ENCODE assay signal across 8 mouse cellular contexts in genomic region chr15:86134941-86135783, GRCm38 (mm10). TPM values are rescaled to one million over a fixed set of nuclear protein-coding genes. Genes with fewer than 3 reads are reported as not detected.
A peak's percentile ranks its signal among the peaks of the same experiment; 100 is the strongest.
DNase-seq lines count a peak whose midpoint lies in the region; ATAC-seq lines count a peak whose summit lies in the region.

No protein-coding gene starts in this region.

- H3K9ac ChIP-seq in limb, embryonic 12.5 days (replicated peaks): no peak overlapping the region

- no peaks in the 10 kb centered on the region for H3K27me3 ChIP-seq in limb, embryonic 12.5 days

- ATAC-seq in granulocyte monocyte progenitor cell, adult 5-6 weeks (replicated peaks; ENCODE audit: poor library complexity, severe bottlenecking): peak; percentile 70
- ATAC-seq in limb, embryonic 12.5 days (ENCODE audit: insufficient number of reproducible peaks, insufficient read depth, low FRiP score, low TSS enrichment, low read depth): 0 out of 2 replicates have a peak, but pooled peaks have one; percentile 33
- ATAC-seq in monocyte, adult 5-6 weeks (replicated peaks; ENCODE audit: insufficient number of reproducible peaks, low FRiP score, low TSS enrichment, poor library complexity, severe bottlenecking): peak; percentile 52; the same call in 1 of the 2 replicates

- no peak overlapping the region for H3K4me3 ChIP-seq in limb, embryonic 12.5 days (replicated peaks)

- no peak overlapping the region for H3K27ac ChIP-seq in limb, embryonic 12.5 days

- H3K4me2 ChIP-seq in limb, embryonic 12.5 days: no peak overlapping the region

- H3K9me3 ChIP-seq in limb, embryonic 12.5 days: no peaks in the 10 kb centered on the region

- DNase-seq in 3134 (ENCODE audit: extremely low read depth, insufficient read length, low spot score): peak; percentile 56
- DNase-seq in adrenal gland, adult 8-10 months: peak; percentile 72
- DNase-seq in embryo, embryonic 11.5 days (ENCODE audit: low read depth, low spot score): peak; percentile 75
- peak; percentile 89 for DNase-seq in kidney, adult 9 months
- peak; percentile 72 to 82 for DNase-seq in spleen, postnatal 14 days (ENCODE audit: low spot score in 2 of 2)

- H3K4me1 ChIP-seq in limb, embryonic 12.5 days (replicated peaks): no peaks in the 10 kb centered on the region

- peaks cover 64% of the 10 kb centered on the region for H3K36me3 ChIP-seq in limb, embryonic 12.5 days

- 49% methylated on average over 18 of the region's 18 CpGs for WGBS in limb, embryonic 12.5 days

RNA-seq across cellular contexts. Expression of gene Cerk, which starts 50.8 kb away (rescaled TPM):
- 10 to 100 TPM; 33.3 to 53.8 (median 43.4) TPM for total RNA-seq in adrenal gland, adult 8-10 months (2022)
- 26.3 and 29.8 TPM in 2 replicates for total RNA-seq in granulocyte monocyte progenitor cell, adult 5-6 weeks (2014; fragmentation: Nextera tagmentation)
- total RNA-seq in granulocyte monocyte progenitor cell, adult 5-6 weeks (2017): 41.4 and 47.9 TPM in 2 replicates
- polyA plus RNA-seq in limb, embryonic 12.5 days (2016; fragmentation: Nextera tagmentation; extraction: Ambion mirVana): 19.2 and 21.5 TPM in 2 replicates
- 37.3 to 42.5 TPM (median 38.1 TPM) in 3 replicates for total RNA-seq in monocyte, adult 5-6 weeks (2017)
